ENCODE assay signal across 28 mouse cellular contexts in the genomic region with DNA sequence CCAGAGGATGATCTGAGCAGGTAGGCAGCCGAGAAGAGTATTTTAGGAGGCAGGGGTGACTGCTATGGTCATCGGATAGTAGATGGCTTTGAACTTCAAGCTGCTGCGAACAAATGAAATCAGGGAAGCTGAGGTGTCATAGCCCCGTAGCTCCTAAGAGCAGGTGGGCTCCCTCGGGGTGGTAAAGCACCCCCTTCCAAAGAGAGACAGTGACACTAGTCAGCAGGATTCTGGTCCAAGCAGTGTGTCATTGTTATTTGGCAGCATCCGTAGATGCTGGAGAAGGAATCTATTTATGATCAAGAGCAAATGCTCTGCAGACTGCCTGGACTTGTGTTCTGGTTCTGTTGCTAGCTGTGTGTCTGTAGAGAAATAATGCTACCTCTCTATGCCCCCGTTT.
DNase-seq lines count a peak whose midpoint lies in the region; ATAC-seq and TF ChIP-seq lines count a peak whose summit lies in the region.
"Had no signal": no experiment of that assay in that cellular context is flagged by ENCODE, and none has a peak within 500 bp of the region (broad histone marks: within the 10 kb centered on the region; RNA-seq: fewer than 3 reads in every experiment).

No protein-coding gene starts in this region.

- H3K27ac ChIP-seq in liver, postnatal 0 days (ENCODE audit: low read depth), result no peak overlapping the region
- H3K27ac ChIP-seq: embryonic facial prominence, embryonic 12.5 days; forebrain, embryonic 10.5 days; heart, embryonic 13.5 days; hindbrain, embryonic 15.5 days; limb, embryonic 12.5 days; liver, embryonic 15.5 days; midbrain, embryonic 13.5 days; neural tube, embryonic 13.5 days; stomach, embryonic 15.5 days had no signal

- no peaks in the 10 kb centered on the region for H3K9me3 ChIP-seq in liver, postnatal 0 days (ENCODE audit: low read length)
- H3K9me3 ChIP-seq: embryonic facial prominence, embryonic 12.5 days; forebrain, embryonic 10.5 days; heart, embryonic 13.5 days; hindbrain, embryonic 15.5 days; limb, embryonic 12.5 days; liver, embryonic 15.5 days; midbrain, embryonic 13.5 days; neural tube, embryonic 13.5 days; stomach, embryonic 15.5 days had no signal

- no peak overlapping the region for H3K9ac ChIP-seq in liver, postnatal 0 days (replicated peaks)
- H3K9ac ChIP-seq: embryonic facial prominence, embryonic 12.5 days; heart, embryonic 13.5 days; hindbrain, embryonic 15.5 days; limb, embryonic 12.5 days; liver, embryonic 15.5 days; midbrain, embryonic 13.5 days; neural tube, embryonic 13.5 days; stomach, embryonic 15.5 days had no signal

- 82% methylated on average over 7 of the region's 7 CpGs for WGBS in liver, postnatal 0 days (ENCODE audit: insufficient replicate concordance)

- H3K36me3 ChIP-seq in liver, postnatal 0 days (replicated peaks; ENCODE audit: insufficient read depth, low read length), result no peaks in the 10 kb centered on the region
- H3K36me3 ChIP-seq: embryonic facial prominence, embryonic 12.5 days; forebrain, embryonic 10.5 days; G1E; heart, embryonic 13.5 days; hindbrain, embryonic 15.5 days; limb, embryonic 12.5 days; liver, embryonic 15.5 days; midbrain, embryonic 13.5 days; neural tube, embryonic 13.5 days; stomach, embryonic 15.5 days had no signal

- peak; percentile 48 for DNase-seq in cerebellum, adult 11 months
- no peak for DNase-seq in cerebellum, postnatal 4 days (ENCODE audit: low spot score in 2 of 2)
- peak; percentile 74 for DNase-seq in layer of hippocampus, adult 9-11 months
- DNase-seq in layer of hippocampus, postnatal 36 days, result no peak
- DNase-seq in cerebellum, adult 9-10 months, result peak; percentile 79
- peak; percentile 42 for DNase-seq in telencephalon, adult 2 months (ENCODE audit: low read depth, low spot score)
- no peak for DNase-seq in liver, postnatal 0 days
- no peak for DNase-seq in right cerebral cortex, adult 2 months (ENCODE audit: low spot score in 2 of 2)
- DNase-seq: adrenal gland, adult 8-10 months; embryo, embryonic 11 days; gastrocnemius, postnatal 10 days; heart, postnatal 10 days; kidney, adult 11 months; kidney, postnatal 25 days; lung, postnatal 4 days; thymus, postnatal 14 days had no signal

- H3K27me3 ChIP-seq in liver, postnatal 0 days (ENCODE audit: insufficient read depth, low read length), result no peaks in the 10 kb centered on the region
- H3K27me3 ChIP-seq: embryonic facial prominence, embryonic 12.5 days; heart, embryonic 13.5 days; hindbrain, embryonic 15.5 days; limb, embryonic 12.5 days; liver, embryonic 15.5 days; stomach, embryonic 15.5 days had no signal

- H3K4me2 ChIP-seq in liver, postnatal 0 days (ENCODE audit: low read depth, low read length), result no peak overlapping the region
- H3K4me2 ChIP-seq: embryonic facial prominence, embryonic 12.5 days; heart, embryonic 13.5 days; hindbrain, embryonic 15.5 days; limb, embryonic 12.5 days; liver, embryonic 15.5 days; midbrain, embryonic 13.5 days; neural tube, embryonic 13.5 days; stomach, embryonic 15.5 days had no signal

- H3K4me3 ChIP-seq in liver, postnatal 0 days (ENCODE audit: low read depth, low read length), result no peak overlapping the region
- H3K4me3 ChIP-seq: embryonic facial prominence, embryonic 12.5 days; forebrain, embryonic 10.5 days; heart, embryonic 13.5 days; hindbrain, embryonic 15.5 days; limb, embryonic 12.5 days; liver, embryonic 15.5 days; midbrain, embryonic 13.5 days; neural tube, embryonic 13.5 days; stomach, embryonic 15.5 days had no signal

- no peaks in the 10 kb centered on the region for H3K4me1 ChIP-seq in liver, postnatal 0 days (ENCODE audit: insufficient read depth)
- H3K4me1 ChIP-seq: liver, embryonic 15.5 days; stomach, embryonic 15.5 days had no signal

- ATAC-seq in liver, postnatal 0 days, result no peak
- ATAC-seq: forebrain, embryonic 16.5 days; inflammation-experienced regulatory T-cells, adult 6 months; midbrain, embryonic 13.5 days had no signal

- TF ChIP-seq CTCF in liver, postnatal 0 days (IDR thresholded peaks at IDR 0.05; ENCODE audit: low read depth), result no peak

- TF ChIP-seq EP300 in liver, postnatal 0 days (IDR thresholded peaks at IDR 0.05; ENCODE audit: low read depth), result no peak

Comparison
In these comparisons a context has a peak if more than half of its experiments do, and no peak if none do; other contexts are left out.
1. DNase-seq: peak in cerebellum, adult 11 months (single experiment), layer of hippocampus, adult 9-11 months (single experiment), cerebellum, adult 9-10 months (single experiment) and telencephalon, adult 2 months (single experiment); none in cerebellum, postnatal 4 days (0 of 2), layer of hippocampus, postnatal 36 days (0 of 2), liver, postnatal 0 days (single experiment) and right cerebral cortex, adult 2 months (0 of 2).